Mouse (Mus musculus) monocyte, adult 5-6 weeks (primary cell): Measurements from ENCODE around the gene Tex2. TPM values are rescaled to one million over a fixed set of nuclear protein-coding genes. Genes with fewer than 3 reads are reported as not detected.
"Not testable (repeated sequence)": the region's sequence is repeated elsewhere in the genome, so short reads cannot be mapped to it uniquely, and the experiment has no call there.

Experiments used
- ATAC-seq: fragments of 153-309, 156-312 bp; replicated peaks from 2 replicates; pipeline ENCODE4 v1.8.0; 2017; ENCODE audit warnings: mild to moderate bottlenecking; ENCODE audit not compliant: low TSS enrichment, insufficient number of reproducible peaks, severe bottlenecking, poor library complexity, low FRiP score
- total RNA-seq: library from RNA; stranded (forward); fragments of 200-1000, 200-491, 200-594 nt; gene quantifications from 3 replicates; pipeline ENCODE4 v1.2.3, GENCODE M21; 2017

Tex2 gene
- total RNA-seq, 1 experiment from 2014 or later = 15.4 TPM

DNA sequence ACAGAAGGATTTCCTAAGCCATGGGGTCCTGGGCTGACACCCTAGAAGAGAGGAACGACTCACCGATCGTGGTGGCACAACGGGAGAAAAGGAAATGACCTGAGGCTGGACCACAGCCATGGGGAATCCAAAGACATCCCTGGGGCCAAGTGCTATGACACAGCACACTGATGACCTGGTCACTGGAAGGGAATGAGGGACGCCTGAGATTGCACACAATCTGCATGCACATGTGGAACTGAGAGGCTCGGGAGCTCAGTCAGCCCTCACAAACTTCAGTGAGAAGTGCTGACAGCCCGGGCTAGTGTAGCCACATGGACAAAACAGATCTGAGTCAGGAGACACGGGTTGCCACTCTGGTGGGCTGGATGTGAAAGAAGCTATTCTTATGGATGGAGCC, 24.4 kb downstream of the Tex2 start:
- ATAC-seq = no peak

DNA sequence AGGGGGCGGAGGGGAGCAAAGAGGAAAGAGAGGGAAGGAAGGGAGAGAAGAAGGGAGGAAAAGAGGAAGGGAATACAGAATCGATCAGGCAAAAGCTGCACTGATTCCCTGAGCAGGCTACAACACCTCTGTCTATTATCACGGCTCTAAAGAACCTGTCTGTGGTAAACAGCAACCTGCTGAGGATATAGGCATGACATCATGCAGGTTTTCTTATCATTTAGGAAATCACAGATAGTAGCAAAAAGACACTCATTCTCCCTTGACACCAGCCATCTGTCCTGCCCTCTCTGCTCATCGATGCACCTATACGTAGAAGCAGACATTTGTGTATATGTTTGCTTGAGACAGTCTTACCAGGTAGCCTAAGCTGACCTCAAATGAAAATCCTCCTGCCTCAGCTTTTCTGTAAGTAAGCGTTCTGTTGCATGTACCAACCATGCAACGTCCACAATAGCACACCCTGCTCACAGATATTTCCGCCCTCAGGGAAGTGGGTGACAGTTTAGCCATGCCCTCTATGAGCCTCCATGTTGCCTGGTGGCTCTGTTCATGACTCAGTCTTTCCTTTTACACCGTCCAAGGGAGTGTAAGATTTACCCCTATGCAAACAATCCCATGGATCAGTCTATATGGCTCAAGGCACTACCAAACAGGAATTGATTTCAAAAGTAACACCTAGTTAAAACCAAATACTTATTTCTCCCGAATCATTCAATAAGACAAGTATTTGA, 25.3 kb downstream of the Tex2 start:
- ATAC-seq = no peak

DNA sequence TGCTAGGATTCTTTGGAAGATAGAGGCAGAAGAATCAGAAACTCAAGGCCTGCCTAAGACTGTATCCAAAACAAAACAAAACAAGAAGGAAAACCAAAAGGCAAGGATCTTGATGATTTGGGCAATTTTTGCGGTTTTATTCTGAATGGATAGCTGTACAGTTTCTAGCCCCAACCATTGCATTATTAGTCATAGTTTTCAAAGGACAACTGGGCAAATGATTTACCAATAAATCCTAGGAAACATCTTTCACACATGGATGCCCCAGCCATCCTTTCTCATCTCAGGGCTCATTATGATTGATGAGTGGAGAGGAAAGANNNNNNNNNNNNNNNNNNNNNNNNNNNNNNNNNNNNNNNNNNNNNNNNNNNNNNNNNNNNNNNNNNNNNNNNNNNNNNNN, 29.4 kb downstream of the Tex2 start:
- ATAC-seq = no peak

DNA sequence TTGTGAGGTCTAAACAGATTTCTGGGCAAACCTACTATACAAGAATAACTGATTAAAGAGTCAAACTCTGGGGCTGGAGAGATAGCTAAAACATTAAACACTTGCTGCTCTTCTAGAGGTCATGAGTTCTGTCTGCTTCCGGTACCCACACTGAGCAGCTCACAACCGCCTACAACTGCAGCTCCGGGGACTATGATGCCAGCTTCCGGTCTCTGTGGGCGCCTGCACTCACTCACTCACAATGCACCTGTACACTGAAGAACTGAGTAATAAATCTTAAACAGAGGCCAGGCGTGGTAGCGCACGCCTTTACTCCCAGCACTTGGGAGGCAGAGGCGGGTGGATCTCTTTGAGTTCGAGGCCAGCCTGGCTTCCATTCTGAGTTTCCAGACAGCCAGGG, 31.9 kb downstream of the Tex2 start:
- no peak for ATAC-seq

DNA sequence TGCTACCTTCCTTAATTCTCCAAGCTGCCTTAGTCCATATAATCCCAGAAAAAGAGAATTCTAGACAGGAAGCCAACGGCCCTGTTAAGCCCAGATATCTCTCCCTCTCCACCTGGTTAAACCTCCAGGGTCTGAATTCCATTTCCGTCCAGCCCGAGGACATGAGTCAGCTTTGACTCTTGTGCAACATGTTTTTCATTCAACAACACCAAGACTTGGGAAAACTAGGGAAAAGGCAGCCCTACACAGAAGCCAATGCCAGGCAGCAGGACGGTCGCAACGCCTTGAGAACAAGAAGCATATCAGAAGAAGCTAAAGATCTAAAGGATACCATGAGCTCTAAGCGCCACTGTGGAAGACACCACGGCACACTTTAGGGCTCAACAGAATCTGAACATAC, 32.8 kb downstream of the Tex2 start:
- no peak for ATAC-seq

DNA sequence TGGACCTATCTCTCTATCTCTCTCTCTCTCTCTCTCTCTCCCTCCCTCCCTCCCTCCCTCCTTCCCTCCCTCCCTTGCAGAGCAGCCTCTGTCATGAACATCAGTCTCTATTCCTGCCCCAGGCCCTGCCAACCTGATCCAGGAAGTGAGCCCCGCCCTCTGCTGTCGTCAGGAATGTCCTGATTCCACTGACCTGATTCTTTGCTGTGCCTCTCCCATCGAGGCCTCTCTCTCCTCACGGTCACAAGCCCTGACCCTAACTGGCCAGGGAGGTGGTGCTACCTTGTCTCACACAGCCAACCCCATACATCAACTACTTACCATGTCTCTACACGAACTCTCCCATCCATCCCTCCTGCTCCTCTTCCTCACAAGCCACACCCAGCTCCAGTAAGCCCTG, 33.3 kb downstream of the Tex2 start:
- ATAC-seq = no peak

DNA sequence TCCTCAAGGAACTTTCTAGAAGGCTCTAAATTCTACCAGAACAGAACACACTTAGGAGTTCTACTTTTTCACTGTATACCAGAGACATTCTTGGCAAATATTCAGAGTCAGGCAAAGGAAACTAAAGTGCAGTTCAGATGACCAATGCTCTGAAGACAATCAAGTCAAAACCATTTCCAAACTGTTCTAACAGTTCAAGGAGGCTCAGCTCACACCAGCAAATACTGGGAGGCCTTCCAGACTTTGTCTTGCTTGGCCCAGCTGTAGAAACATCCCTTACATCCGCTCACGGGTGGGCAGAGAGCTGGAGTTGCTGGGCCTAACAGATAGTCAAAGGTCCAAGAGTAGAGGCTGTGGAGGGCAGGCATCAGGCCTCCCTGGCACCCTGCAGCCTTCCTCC, 34.1 kb downstream of the Tex2 start:
- ATAC-seq = no peak

DNA sequence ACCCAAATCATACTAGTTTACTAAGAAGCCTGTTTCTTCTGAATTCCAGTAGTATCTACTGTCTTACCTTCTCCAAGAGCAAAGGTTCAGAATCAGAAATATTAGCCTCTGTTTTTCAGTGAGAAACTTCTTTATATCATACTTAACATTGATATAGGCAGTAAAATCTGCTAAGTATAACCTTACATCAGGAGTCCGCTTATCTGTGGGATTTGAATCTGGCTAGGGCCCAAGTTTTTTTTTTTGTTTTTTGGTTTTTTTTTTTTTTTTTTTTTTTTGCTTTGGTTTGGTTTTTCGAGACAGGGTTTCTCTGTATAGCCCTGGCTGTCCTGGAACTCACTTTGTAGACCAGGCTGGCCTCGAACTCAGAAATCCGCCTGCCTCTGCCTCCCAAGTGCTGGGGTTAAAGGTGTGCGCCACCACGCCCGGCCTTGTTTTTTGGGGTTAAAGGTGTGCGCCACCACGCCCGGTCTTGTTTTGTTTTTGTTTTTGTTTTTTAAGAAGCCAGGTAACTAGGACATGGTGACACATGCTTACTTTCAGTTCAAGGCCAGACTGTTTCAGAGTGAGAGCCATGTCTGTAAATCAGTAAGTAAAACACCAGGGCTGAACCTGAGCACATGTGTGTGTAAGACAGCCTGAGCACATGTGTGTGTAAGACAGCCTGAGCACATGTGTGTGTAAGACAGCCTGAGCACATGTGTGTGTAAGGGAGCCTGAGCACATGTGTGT, 35.4 kb downstream of the Tex2 start:
- ATAC-seq = not testable (repeated sequence)

DNA sequence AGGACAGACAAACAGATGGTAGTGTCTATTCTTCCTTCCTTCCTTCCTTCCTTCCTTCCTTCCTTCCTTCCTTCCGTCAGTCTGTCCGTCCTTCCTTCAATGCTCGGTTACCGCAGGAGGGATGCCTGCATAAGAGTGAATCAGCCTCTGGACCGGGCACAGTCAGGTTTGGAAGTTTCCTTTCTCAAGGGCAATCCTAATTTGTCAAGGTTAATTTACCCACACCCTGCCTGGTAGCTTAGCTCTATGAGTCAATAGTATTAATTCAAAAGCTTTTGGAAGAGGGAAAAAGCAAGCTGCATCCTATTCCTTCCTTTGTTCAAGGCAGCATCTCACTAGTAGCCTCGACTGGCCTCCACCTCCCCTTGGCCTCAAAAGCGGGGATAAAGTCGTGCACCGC, 38.8 kb downstream of the Tex2 start:
- ATAC-seq = no peak

DNA sequence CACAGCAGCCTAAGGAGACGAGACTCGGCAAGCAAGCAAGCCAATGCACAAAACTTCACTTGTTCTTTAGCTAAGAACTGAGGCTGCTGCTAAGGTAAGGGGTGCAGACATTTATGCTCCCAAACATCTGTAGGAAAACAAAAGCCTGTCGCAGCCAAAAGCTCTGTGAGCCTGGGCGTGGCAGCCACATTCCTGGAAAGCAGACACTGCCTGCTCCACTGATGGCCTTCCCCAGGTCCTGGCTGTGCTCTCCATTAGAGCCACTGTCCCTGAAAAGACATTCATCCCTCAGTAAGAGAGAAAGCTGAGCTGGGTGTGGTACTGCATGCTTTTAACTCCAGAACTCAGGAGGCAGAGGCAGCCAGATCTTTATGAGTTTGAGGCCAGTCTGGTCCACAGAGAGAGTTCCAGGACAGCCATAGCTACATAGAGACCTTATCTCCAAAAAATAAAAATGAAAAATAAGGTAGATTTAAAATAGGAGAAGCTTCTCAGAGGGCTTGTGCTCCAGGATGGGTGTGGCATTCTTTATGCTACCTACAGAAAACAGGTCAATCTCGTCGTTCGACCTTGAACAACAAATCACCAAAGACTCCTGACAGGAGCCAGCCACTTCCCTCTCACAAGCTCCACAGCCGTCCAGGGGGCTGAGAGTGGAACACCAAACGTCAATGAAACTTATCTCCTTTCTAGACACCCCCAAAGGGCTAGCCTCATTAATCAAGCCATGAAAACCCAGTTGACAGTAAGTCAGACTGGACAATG, 39.6 kb downstream of the Tex2 start:
- ATAC-seq = no peak

DNA sequence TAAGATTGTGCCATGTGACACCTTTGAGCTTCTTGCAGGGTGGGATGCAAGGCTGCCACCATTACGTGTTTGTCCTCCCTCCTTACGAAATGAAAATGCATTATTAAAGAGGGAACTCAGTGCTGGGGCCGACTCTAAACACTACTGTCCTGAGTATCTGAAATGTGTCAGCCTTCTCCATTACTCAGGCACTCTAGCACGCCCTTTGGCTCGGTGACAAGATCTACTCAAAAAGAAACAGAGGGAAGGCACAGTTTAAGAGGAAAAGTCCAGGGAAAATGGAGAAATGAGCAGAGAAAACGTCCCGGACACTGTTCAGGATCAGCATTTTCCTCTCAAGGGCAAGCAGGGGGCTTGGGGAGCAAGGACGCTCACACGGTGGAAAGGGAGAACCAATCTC, 40.3 kb downstream of the Tex2 start:
- no peak for ATAC-seq

DNA sequence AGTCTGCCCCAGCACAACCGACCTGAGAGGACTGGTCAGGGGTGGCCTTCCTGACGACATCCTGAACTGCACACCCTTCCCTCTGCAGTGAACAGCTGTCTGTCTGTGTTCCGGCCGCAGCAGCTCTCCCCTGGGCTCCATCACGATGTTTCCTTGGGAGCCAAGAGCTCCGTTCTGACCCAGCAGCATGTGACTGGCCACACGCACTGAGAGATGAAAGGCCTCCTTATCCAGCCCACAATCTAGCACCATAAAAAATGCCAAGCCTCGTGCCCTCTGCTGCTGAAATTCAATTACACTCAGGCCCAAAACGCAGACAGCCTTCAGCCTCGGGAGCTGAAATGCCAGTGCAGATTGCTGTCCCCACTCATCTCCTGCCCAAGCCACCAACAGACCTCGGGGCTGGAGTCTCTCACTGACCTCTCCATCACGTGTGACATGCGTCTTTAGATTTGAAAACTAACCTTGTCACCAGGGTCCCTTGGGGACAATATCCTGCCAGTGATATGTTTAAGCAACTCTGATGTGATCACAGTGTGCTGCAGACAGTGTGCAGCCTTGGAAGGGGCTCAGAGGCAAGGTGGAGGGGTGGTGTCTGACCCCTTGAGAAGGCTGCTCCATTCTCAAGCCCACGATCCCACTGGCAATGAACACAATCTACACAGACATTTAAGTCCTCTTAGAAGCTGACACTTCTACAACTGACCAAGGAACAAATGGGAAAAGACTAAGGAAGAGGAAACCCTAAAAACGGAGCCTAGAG, 41.0 kb downstream of the Tex2 start:
- ATAC-seq = peak; percentile 14; the same call in 1 of the 2 replicates

DNA sequence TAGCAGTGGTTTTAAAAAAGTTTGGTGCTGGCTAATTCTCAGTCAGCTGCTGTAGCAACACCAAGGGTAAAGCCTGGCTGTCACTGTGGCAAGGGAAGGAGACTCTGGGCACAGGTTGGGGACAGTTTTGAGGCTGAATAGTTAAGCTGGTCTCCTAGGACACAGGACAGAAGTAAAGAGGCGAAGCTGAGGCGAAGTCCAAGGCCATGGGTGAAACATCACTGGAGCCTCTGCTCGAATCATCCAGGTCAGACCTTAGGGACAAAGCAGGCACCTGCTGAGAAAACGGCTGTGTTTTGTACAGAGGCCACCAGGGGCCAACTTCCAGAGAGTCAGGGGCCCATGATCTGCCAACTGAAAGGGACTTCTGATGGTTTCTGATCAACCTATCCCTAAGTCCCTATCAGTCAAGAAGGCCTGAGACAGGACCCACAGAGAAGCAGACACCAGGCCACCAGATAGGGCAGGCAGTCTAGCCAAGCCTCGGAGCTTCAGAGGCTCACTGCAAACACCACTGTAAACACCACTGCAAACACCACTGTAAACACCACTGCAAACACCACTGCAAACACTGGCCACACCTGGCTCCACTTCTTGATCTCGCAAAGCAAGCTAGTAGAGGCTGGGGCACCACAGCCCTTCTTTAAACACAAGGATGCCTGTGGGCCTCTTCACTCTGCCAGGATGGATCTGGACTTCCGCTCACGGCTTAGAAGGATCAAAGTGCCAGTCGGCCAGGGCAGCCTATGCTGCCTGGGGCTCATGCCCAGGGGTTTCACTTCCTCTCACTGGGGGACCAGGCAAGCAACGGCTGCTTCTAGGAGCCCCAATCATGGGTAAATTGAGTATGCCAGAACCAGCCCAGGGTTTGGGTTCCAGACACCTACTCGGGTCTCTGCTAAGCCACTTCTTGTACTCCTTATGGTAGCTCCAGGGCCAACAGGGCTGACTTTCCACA, 41.9 kb downstream of the Tex2 start:
- peak; percentile 64 for ATAC-seq

DNA sequence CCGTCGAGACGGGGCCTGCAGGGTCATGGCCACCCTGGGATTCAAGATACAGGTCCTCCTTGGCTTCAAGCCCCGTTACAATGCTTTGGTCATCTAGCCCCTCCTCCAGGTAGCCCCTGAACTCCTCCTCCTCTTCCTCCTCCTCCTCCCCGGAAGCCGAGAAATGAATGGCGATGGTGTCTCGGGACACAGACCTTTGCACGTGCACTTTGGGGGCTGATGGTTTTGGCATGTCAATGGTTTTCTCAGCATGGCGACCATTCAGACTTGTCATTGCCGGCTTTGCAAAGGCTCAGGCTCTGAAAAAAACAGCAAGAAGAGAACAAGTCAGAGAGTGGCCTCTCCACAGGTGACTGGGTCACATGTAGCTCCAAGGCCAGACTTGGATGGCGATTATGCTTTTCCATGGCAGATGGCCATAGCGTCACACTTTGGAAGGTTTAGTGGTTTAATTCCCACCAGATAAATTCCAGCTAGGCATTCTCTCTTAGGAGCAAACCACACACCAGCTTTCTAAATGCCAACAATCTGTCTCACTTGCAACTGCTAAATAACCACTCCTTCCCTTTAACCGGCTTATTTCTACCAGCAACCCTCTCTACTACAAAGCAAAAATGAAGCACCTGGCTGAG, 44.8 kb downstream of the Tex2 start:
- ATAC-seq = no peak

DNA sequence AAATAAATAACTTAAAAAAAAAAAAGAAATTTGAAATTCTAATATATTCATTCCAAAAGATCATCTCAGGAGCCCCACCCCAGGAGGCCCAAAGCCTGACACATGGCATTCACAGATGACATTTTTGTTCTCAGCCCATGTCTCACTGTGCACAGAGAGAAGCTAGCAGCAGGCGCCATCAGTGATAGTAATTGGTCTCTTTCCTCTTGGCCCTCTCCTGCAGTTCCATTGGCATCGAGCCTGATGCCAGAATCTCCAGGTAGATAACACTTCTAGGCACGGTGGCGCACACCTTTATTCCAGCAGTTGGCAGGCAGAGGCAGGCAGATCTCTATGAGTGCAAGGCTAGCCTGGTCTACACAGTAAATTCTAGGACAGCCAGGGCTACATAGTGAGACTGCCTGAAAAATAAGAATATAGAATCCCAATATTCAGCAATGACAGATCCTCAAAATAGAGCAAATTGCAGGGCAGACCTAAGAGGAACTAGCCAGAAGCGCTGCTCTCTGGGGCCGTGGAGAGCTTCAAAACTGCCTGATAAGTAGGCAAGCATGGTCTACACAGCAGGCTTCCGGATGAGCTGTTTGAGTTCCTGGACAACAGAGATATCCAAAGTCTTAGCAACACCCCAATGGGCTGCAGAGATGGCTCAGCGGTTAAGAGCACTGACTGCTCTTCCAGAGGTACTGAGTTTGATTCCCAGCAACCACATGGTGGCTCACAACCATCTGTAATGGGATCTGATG, 47.0 kb downstream of the Tex2 start:
- no peak for ATAC-seq

DNA sequence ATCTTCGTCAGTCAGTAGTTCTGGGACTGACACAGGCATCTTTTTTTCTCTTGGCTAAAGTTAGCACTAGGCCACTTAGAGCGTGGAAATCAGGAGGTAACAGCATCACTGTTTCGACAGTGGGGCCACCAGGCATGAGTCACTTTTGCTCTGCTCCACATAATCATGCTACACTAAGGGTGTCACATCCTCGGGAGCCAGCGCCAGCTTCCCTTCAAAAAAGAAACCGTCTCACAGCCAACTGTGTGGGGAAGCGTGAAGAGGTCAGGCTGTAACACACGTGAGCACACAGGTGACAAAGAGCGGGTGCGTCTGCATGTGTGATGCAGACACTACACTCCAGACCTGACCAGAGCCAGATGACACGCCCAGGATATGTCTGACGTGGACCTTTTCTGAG, 49.0 kb downstream of the Tex2 start:
- peak; percentile 64 for ATAC-seq

DNA sequence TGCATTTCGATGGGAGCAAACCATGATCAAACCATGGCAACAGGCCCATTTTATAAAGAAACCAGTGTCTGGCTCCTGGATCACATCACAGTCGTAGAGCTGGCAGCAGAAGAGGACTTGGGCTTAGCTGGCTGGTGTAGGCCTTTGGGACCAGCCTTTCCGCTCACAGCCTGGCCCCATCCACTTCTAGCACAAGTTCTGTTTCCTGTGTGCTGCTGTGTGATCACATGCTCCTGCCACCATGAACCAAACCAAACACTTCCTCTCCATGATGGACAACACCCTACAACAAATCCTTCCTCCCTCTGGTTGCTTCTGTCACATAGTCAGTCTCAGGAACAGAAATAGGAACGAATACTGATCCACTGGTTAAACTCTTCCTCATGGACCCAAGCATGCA, 50.5 kb downstream of the Tex2 start:
- ATAC-seq = peak; percentile 94
